Mouse (Mus musculus): ENCODE data around the gene Mlana. TPM values are rescaled to one million over a fixed set of nuclear protein-coding genes. Genes with fewer than 3 reads are reported as not detected.

The Mlana gene
- polyA plus RNA-seq, 1 experiment from 2014 or later: 2.6 TPM

DNA sequence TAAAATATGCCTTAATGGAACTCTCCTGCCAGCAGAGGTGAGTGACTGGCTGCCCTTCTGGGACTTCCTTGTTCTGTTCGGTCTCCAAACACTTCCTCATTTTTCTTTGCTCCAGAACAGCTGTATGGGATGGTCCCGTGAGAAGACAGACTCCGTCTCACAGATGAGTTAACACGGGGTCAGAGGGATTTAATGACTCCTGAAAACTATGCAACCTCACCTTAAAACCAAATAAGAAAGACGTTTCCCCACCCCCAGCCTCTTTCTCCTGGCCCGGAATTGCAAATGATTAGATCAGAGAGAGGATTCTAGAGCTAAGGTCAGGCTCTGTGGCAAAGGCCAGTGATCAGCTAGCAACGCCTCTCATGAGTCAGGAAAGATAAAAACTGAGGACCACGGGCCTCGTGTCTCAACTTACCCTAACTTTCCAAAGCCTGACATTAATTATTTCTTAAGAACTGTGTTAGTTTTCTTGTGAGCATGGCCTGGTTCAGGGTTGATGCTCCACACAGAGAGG, 22.0 kb upstream of the Mlana start:
- Histone ChIP-seq H3K4me1 (no peaks in the 10 kb centered on the region), H3K9me3 (no peaks in the 10 kb centered on the region), H3K36me3 (no peaks in the 10 kb centered on the region), H3K4me3 (no peak overlapping the region), H3K27ac (no peak overlapping the region), H3K9ac (no peak overlapping the region), H3K27me3 (no peaks in the 10 kb centered on the region), H3K4me2 (replicated peaks) (no peak overlapping the region)
- ATAC-seq (ENCODE audit: insufficient number of reproducible peaks, insufficient read depth, low FRiP score, low TSS enrichment): no peak
- WGBS: 48% methylated on average over 9 of the region's 9 CpGs

DNA sequence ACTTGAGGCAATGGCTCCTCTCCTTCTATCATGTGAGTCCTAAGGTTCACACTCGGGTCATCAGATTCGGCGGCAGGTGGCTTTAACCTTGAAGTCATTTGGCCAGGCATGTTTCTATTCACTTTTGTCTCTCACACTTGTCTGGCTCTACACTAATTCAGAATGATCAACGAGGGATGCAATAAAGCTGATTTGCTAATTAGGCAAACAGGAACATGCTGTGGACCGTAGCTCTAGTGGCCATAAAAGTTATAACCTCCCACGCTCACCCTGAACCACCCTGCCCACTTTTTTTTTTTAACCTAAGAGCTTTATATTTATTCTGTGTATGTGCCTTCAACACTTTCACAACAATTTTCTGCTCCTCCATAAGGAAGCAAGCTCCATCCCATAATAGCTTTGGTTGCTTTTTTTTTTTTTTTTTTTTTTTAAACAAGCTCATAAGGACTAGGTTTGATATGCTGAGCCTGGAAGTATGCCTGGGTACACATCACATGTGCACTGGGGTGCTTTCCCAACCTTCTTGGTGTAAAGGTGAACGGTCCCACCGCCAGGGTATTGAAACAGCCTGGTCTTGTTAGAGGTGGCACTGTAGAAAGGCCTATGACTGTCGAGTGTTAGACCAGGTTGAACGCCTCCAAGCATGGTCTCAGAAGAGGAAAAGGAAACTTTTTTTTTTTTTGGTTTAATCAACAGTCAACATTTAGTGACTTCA, 21.0 kb upstream of the Mlana start:
- Histone ChIP-seq H3K9ac (no peak overlapping the region), H3K27me3 (no peaks in the 10 kb centered on the region), H3K9me3 (no peaks in the 10 kb centered on the region), H3K4me3 (no peak overlapping the region), H3K4me2 (replicated peaks) (no peak overlapping the region), H3K4me1 (no peaks in the 10 kb centered on the region), H3K36me3 (no peaks in the 10 kb centered on the region), H3K27ac (no peak overlapping the region)
- no peak for ATAC-seq (ENCODE audit: insufficient number of reproducible peaks, insufficient read depth, low FRiP score, low TSS enrichment)
- 87% methylated on average over 10 of the region's 10 CpGs for WGBS

DNA sequence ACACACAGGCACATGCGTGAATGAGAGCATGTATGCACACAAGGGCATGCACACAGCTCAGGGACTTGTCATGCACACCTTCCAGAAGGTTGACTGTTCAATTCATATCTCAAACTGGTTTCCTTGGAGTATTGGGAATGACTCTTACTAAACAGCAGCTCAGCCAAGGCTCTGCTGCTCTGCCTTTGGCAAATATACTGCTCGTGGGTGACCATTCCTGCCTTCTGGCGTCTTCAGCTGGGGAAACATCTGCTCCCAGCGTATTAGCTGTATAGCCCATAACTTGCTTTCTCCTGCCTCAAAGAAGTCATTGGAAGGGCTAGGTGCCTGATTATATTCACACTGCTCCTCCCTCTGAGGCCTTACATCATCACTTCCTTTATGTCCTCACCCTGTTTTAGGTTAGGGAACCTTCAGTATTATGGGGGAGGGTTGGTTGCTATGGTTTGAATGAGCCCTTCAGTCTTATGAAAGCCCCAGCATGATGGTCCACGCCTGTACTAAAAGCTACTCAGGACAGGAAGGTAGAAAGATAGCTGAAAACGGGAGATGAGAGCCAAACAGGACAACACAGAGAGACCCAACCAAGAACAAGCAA, 19.3 kb upstream of the Mlana start:
- Histone ChIP-seq H3K9ac (no peak overlapping the region), H3K36me3 (no peaks in the 10 kb centered on the region), H3K27ac (no peak overlapping the region), H3K4me2 (replicated peaks) (no peak overlapping the region), H3K4me3 (no peak overlapping the region), H3K4me1 (no peaks in the 10 kb centered on the region), H3K27me3 (no peaks in the 10 kb centered on the region), H3K9me3 (no peaks in the 10 kb centered on the region)
- ATAC-seq (ENCODE audit: insufficient number of reproducible peaks, insufficient read depth, low FRiP score, low TSS enrichment): no peak
- 86% methylated on average over 6 of the region's 6 CpGs for WGBS

GRCm38 (mm10) chr19:29680182-29681152, 17.2 kb upstream of the Mlana start:
- ATAC-seq (ENCODE audit: insufficient number of reproducible peaks, insufficient read depth, low FRiP score, low TSS enrichment): no peak
- no peak overlapping the region for H3K4me2 ChIP-seq (replicated peaks)
- WGBS: 85% methylated on average over 13 of the region's 13 CpGs
- H3K27ac ChIP-seq: no peak overlapping the region
- H3K9me3 ChIP-seq: no peaks in the 10 kb centered on the region
- H3K4me1 ChIP-seq: no peaks in the 10 kb centered on the region
- H3K9ac ChIP-seq: no peak overlapping the region
- no peaks in the 10 kb centered on the region for H3K36me3 ChIP-seq
- no peak overlapping the region for H3K4me3 ChIP-seq
- H3K27me3 ChIP-seq: no peaks in the 10 kb centered on the region

DNA sequence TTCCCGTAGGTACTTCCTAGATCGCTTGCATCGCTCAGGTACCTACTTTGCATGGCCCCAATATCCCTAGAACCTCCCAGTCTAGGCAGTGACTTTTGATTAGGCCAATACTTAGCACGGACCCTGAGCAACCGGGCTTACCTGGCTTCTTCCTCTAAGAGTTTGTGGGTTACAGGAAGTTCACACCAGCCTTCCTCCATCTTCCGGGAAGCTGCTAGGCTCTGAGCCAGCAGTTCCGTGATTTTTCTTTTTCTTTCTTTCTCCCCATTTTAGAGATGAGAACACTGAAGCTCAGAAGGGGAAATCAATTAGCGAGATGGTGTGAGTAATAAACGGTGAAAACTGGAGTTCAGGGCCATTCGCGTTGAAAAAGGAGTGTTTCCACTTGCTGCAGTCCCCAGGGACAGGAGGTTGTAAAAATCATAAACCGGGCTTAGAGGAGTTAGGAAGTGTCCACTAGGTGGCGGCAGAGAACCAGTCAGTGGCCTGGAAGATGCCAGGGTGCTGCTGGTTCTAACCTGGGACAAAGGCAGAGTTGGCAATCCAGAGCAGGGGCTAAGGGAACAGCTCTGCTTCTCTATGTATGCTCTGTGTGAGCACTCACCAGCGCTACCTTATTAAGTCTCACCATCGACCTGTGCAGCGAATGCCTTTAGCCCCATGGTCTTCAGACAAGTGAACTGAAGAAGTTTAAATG, 13.6 kb upstream of the Mlana start:
- Histone ChIP-seq H3K9me3 (no peaks in the 10 kb centered on the region), H3K4me2 (replicated peaks) (no peak overlapping the region), H3K27ac (no peak overlapping the region), H3K9ac (no peak overlapping the region), H3K36me3 (no peaks in the 10 kb centered on the region), H3K4me3 (no peak overlapping the region), H3K4me1 (no peaks in the 10 kb centered on the region), H3K27me3 (no peaks in the 10 kb centered on the region)
- no peak for ATAC-seq (ENCODE audit: insufficient number of reproducible peaks, insufficient read depth, low FRiP score, low TSS enrichment)
- WGBS: 50% methylated on average over 16 of the region's 16 CpGs

DNA sequence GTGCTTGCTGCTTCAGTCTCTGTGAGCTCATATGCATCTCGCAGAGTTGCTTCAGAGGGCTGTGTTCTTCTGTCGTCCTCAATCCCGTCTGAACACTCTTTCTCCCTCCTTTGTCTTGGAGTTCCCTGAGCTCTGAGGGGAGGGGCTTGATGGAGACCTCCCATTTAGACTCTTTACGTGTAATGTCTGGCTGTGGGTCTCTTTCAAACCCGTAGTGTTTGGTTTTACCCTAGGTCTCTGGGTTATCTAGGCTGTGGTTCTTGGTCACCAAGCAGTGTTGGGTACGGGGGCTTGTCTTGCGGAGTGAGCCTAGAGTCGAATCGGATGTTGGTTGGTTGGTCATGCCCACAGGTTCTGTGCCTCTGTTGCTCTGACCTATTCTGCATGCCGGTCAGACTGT, 2.6 kb upstream of the Mlana start:
- Histone ChIP-seq H3K4me3 (no peak overlapping the region), H3K4me2 (replicated peaks) (no peak overlapping the region), H3K9me3 (no peaks in the 10 kb centered on the region), H3K9ac (no peak overlapping the region), H3K4me1 (peaks cover 5% of the 10 kb centered on the region; the same call in 1 of the 2 replicates), H3K36me3 (no peaks in the 10 kb centered on the region), H3K27me3 (no peaks in the 10 kb centered on the region), H3K27ac (no peak overlapping the region)
- no peak for ATAC-seq (ENCODE audit: insufficient number of reproducible peaks, insufficient read depth, low FRiP score, low TSS enrichment)
- 89% methylated on average over 10 of the region's 10 CpGs for WGBS

DNA sequence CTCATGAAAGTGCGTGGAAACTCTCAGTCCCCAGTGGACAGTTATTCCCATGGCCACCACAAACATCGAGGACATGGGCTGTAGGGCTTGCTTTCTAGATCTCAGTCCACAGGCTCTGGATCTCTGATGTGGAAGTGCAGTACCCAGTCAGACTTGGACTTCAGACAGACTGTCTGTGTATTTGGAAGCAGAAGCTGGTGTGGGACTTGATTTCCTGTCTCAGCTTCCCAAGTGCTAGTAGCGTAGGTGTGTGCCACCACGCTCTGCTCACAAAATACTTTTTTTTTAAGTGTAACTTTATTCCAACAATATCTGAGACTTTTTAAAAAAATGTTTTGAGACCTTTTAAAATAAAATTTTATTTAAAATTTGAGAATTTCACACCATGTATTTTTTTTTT, 1.3 kb upstream of the Mlana start:
- Histone ChIP-seq H3K36me3 (no peaks in the 10 kb centered on the region), H3K27me3 (no peaks in the 10 kb centered on the region), H3K9ac (no peak overlapping the region), H3K4me1 (peaks cover 5% of the 10 kb centered on the region; the same call in 1 of the 2 replicates), H3K27ac (no peak overlapping the region), H3K4me2 (replicated peaks) (no peak overlapping the region), H3K4me3 (no peak overlapping the region), H3K9me3 (no peaks in the 10 kb centered on the region)
- WGBS: 93% methylated on average over 4 of the region's 4 CpGs
- ATAC-seq (ENCODE audit: insufficient number of reproducible peaks, insufficient read depth, low FRiP score, low TSS enrichment): no peak

DNA sequence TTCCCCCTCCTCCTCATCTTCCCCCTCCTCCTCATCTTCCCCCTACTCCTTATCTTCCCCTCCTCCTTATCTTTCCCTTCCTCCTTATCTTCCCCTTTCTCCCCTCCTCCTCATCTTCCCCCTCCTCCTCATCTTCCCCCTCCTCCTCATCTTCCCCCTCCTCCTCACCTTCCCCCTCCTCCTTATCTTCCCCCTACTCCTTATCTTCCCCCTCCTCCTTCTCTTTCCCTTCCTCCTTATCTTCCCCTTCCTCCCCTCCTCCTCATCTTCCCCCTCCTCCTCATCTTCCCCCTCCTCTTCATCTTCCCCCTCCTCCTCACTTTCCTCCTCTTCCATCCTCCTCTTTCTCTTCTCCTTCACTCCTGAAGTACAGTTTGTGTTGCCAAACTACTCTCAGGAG, 784 bp upstream of the Mlana start:
- no peak overlapping the region for H3K9ac ChIP-seq
- H3K9me3 ChIP-seq: no peaks in the 10 kb centered on the region
- H3K27me3 ChIP-seq: no peaks in the 10 kb centered on the region
- no peak overlapping the region for H3K4me2 ChIP-seq (replicated peaks)
- H3K4me3 ChIP-seq: no peak overlapping the region
- no peak overlapping the region for H3K27ac ChIP-seq
- H3K4me1 ChIP-seq: peaks cover 5% of the 10 kb centered on the region; the same call in 1 of the 2 replicates
- no peak for ATAC-seq (ENCODE audit: insufficient number of reproducible peaks, insufficient read depth, low FRiP score, low TSS enrichment)
- no peaks in the 10 kb centered on the region for H3K36me3 ChIP-seq

DNA sequence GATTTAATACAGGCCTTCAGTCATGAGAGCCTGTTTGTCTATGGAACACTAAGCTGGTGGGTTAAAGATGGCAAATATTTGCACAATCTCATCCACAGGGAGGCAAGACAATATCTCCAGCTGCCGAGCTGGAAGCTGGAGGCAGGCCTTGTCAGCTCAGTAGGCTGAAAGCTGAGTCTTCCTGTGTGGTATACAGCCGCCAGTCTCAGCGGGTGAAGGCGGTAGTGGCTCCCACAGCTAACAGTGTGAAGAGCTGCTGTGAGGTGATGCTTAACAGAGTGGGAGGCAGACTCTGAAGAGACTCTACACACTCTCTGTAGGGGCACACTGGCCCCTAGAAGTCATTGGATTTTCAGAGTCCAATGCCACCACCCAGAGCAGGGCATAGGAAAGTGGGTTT, 4.1 kb downstream of the Mlana start:
- Histone ChIP-seq H3K9ac (no peak overlapping the region), H3K27me3 (no peaks in the 10 kb centered on the region), H3K27ac (no peak overlapping the region), H3K9me3 (no peaks in the 10 kb centered on the region), H3K4me1 (peaks cover 5% of the 10 kb centered on the region; the same call in 1 of the 2 replicates), H3K4me3 (no peak overlapping the region), H3K4me2 (replicated peaks) (no peak overlapping the region), H3K36me3 (no peaks in the 10 kb centered on the region)
- no peak for ATAC-seq (ENCODE audit: insufficient number of reproducible peaks, insufficient read depth, low FRiP score, low TSS enrichment)
- WGBS: 70% methylated on average over 4 of the region's 4 CpGs

GRCm38 (mm10) chr19:29704436-29704835, 6.8 kb downstream of the Mlana start:
- H3K27ac ChIP-seq: no peak overlapping the region
- no peaks in the 10 kb centered on the region for H3K4me1 ChIP-seq
- H3K4me2 ChIP-seq (replicated peaks): no peak overlapping the region
- H3K27me3 ChIP-seq: no peaks in the 10 kb centered on the region
- no peak for ATAC-seq (ENCODE audit: insufficient number of reproducible peaks, insufficient read depth, low FRiP score, low TSS enrichment)
- no peak overlapping the region for H3K4me3 ChIP-seq
- WGBS: 94% methylated on average over 13 of the region's 13 CpGs
- no peaks in the 10 kb centered on the region for H3K9me3 ChIP-seq
- H3K9ac ChIP-seq: no peak overlapping the region
- H3K36me3 ChIP-seq: no peaks in the 10 kb centered on the region

DNA sequence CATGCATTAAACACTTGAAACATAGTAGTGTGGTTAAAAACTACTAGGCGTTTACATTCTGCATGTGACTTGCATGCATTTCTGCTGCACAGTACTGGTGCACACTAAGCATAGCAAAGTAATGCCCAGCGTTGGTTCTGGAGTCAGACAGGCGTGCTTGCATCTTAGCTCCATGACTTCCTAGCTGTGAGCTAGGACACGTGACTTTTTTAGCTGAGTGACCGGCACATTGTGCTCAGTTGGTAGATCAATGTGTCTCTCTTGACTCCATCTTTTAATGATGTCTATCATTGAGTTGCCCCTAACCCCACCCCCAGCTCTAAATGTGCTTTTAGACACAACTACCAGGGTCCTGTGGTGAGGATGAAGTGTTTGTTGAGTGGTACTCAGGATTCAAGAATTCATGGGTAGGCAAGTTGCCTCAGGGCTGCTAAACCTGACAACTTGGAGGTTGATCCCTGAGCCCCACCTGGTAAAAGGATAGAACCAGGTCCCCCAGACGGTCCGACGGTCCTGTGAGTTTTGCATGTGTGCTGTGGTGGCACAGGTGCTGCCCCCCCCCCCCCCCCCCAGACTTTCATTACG, 9.8 kb downstream of the Mlana start:
- no peak overlapping the region for H3K27ac ChIP-seq
- H3K36me3 ChIP-seq: no peaks in the 10 kb centered on the region
- no peaks in the 10 kb centered on the region for H3K9me3 ChIP-seq
- no peaks in the 10 kb centered on the region for H3K4me1 ChIP-seq
- H3K4me3 ChIP-seq: no peak overlapping the region
- 83% methylated on average over 9 of the region's 9 CpGs for WGBS
- H3K27me3 ChIP-seq: no peaks in the 10 kb centered on the region
- no peak overlapping the region for H3K9ac ChIP-seq
- no peak for ATAC-seq (ENCODE audit: insufficient number of reproducible peaks, insufficient read depth, low FRiP score, low TSS enrichment)
- H3K4me2 ChIP-seq (replicated peaks): no peak overlapping the region

All from embryonic facial prominence, embryonic 12.5 days (tissue).